ENCODE assay signal across 16 mouse cellular contexts in the genomic region with DNA sequence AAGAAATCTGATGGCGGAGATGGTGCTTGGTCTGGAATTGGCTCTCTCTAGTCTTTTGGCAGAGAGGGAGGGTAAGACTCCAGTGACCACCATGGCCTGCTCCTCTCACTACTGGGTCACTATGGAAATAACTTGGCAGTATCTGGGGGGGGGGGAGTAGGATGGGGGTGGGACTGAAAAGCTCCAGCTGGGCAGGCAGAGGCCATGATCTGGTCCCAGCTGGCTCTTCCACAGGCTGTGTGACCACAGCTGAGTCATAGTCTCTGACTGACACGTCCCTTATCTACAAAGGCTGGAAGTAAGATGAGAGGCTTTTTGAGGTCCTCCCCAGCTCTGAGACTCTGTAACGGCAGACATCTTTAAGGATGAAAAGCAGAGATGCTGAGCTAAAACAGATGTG. TPM values are rescaled to one million over a fixed set of nuclear protein-coding genes. Genes with fewer than 3 reads are reported as not detected.
DNase-seq lines count a peak whose midpoint lies in the region; ATAC-seq lines count a peak whose summit lies in the region.
"Had no signal": no experiment of that assay in that cellular context is flagged by ENCODE, and none has a peak within 500 bp of the region (broad histone marks: within the 10 kb centered on the region; RNA-seq: fewer than 3 reads in every experiment).

No protein-coding gene starts in this region.

- H3K36me3 ChIP-seq in liver, embryonic 11.5 days (ENCODE audit: control insufficient read depth, insufficient read depth, low read length), result no peaks in the 10 kb centered on the region
- no peaks in the 10 kb centered on the region for H3K36me3 ChIP-seq in liver, embryonic 13.5 days
- H3K36me3 ChIP-seq: embryonic facial prominence, embryonic 12.5 days; limb, embryonic 13.5 days; midbrain, embryonic 10.5 days had no signal

- WGBS in liver, embryonic 11.5 days, result 42% methylated on average over 3 of the region's 3 CpGs
- 32% methylated on average over 3 of the region's 3 CpGs for WGBS in liver, embryonic 13.5 days (ENCODE audit: insufficient replicate concordance)

- peak; percentile 45 for DNase-seq in adrenal gland, postnatal 14 days
- no peak for DNase-seq in adrenal gland, postnatal 4 days (ENCODE audit: low spot score in 2 of 2)
- no peak for DNase-seq in liver, embryonic 11.5 days (ENCODE audit: low spot score)
- DNase-seq in liver (no peak), 416B (ENCODE audit: low read depth) (peak; percentile 75)
- DNase-seq in liver, embryonic 13.5 days, result no peak
- DNase-seq in gastrocnemius, postnatal 10 days, result no peak
- DNase-seq in testis, postnatal 14 days (ENCODE audit: low spot score), result no peak
- DNase-seq: cerebellum, postnatal 25 days; right cerebral cortex, adult 18-20 months had no signal

- H3K27ac ChIP-seq in liver, embryonic 11.5 days (ENCODE audit: low read depth, low read length), result no peak overlapping the region
- H3K27ac ChIP-seq in liver, embryonic 13.5 days, result no peak overlapping the region
- H3K27ac ChIP-seq: embryonic facial prominence, embryonic 12.5 days; limb, embryonic 13.5 days; midbrain, embryonic 10.5 days had no signal

- no peak overlapping the region for H3K9ac ChIP-seq in liver, embryonic 11.5 days (ENCODE audit: low read depth, low read length)
- H3K9ac ChIP-seq in liver, embryonic 13.5 days, result no peak overlapping the region
- H3K9ac ChIP-seq: embryonic facial prominence, embryonic 12.5 days; limb, embryonic 13.5 days had no signal

- peak; percentile 39; the same call in 1 of the 2 replicates for ATAC-seq in liver, embryonic 11.5 days (replicated peaks; ENCODE audit: low FRiP score)
- ATAC-seq in liver, embryonic 13.5 days (ENCODE audit: low read depth), result peak; percentile 66
- ATAC-seq: intestine, embryonic 16.5 days; Patski had no signal

- H3K4me1 ChIP-seq in liver, embryonic 11.5 days (replicated peaks; ENCODE audit: control insufficient read depth, insufficient read depth, low read length), result peaks cover 19% of the 10 kb centered on the region
- H3K4me1 ChIP-seq in liver, embryonic 13.5 days (replicated peaks), result peaks cover 50% of the 10 kb centered on the region

- H3K4me2 ChIP-seq in liver, embryonic 11.5 days, result no peak overlapping the region
- H3K4me2 ChIP-seq in liver, embryonic 13.5 days, result no peak overlapping the region
- H3K4me2 ChIP-seq: embryonic facial prominence, embryonic 12.5 days; limb, embryonic 13.5 days had no signal

- peaks cover 11% of the 10 kb centered on the region; the same call in 1 of the 2 replicates for H3K27me3 ChIP-seq in liver, embryonic 11.5 days (replicated peaks; ENCODE audit: control insufficient read depth, insufficient read depth, low read length)
- H3K27me3 ChIP-seq in liver, embryonic 13.5 days, result peaks cover 38% of the 10 kb centered on the region
- H3K27me3 ChIP-seq: embryonic facial prominence, embryonic 12.5 days; Patski had no signal

- H3K9me3 ChIP-seq in liver, embryonic 11.5 days (ENCODE audit: control insufficient read depth, low read length), result no peaks in the 10 kb centered on the region
- H3K9me3 ChIP-seq in liver, embryonic 13.5 days (replicated peaks), result no peaks in the 10 kb centered on the region
- H3K9me3 ChIP-seq: embryonic facial prominence, embryonic 12.5 days; limb, embryonic 13.5 days; midbrain, embryonic 10.5 days had no signal

- H3K4me3 ChIP-seq in liver, embryonic 11.5 days (ENCODE audit: low read depth, low read length), result no peak overlapping the region
- no peak overlapping the region for H3K4me3 ChIP-seq in liver, embryonic 13.5 days (replicated peaks)
- H3K4me3 ChIP-seq: embryonic facial prominence, embryonic 12.5 days; limb, embryonic 13.5 days; midbrain, embryonic 10.5 days had no signal

RNA-seq across cellular contexts. Expression of a gene that starts 40.4 kb away (rescaled TPM):
- total RNA-seq in adrenal gland, postnatal 14 days (2021), result 0.44 and 0.90 TPM in 2 replicates
- under 1 TPM; 0.76 to 0.99 TPM for total RNA-seq in adrenal gland, postnatal 4 days (2021)
- polyA plus RNA-seq in liver, embryonic 11.5 days (2014; fragmentation: Nextera tagmentation; extraction: Ambion mirVana), result 0.06 TPM in 1 of 2 replicates, not detected in the other
- polyA plus RNA-seq in liver, embryonic 13.5 days (2015; fragmentation: Nextera tagmentation; extraction: Ambion mirVana), result 0.02 TPM in 1 of 2 replicates, not detected in the other
- under 1 TPM; 0.47 to 0.77 TPM for total RNA-seq in gastrocnemius, postnatal 10 days (2021)
- polyA plus RNA-seq: forebrain, embryonic 11.5 days had no signal

Comparison
In these comparisons a context has a peak if more than half of its experiments do, and no peak if none do; other contexts are left out.
1. DNase-seq: peak in adrenal gland, postnatal 14 days (single experiment) and 416B (single experiment); none in adrenal gland, postnatal 4 days (0 of 2), liver, embryonic 11.5 days (single experiment), liver (single experiment), liver, embryonic 13.5 days (single experiment), gastrocnemius, postnatal 10 days (single experiment) and testis, postnatal 14 days (single experiment).